Mouse (Mus musculus) forebrain, postnatal 0 days (tissue): ENCODE data around the gene Zfp697. TPM values are rescaled to one million over a fixed set of nuclear protein-coding genes. Genes with fewer than 3 reads are reported as not detected.
"Not testable (repeated sequence)": the region's sequence is repeated elsewhere in the genome, so short reads cannot be mapped to it uniquely, and the experiment has no call there.

Experiments
- ATAC-seq: fragments of 200-750 bp; cut with Nextera tagmentation; 2 replicates; pipeline ENCODE4 v1.8.0; 2017; ENCODE audit warnings: mild to moderate bottlenecking, moderate library complexity
- DNase-seq: peaks from one replicate; pipeline ENCODE4 v3.0.0-alpha.2; 2015
- H3K27ac ChIP-seq: fragments of 300-500 bp; sonication (generic); 2 replicates; pipeline ENCODE4 v1.5.1; 2014; ENCODE audit warnings: low read depth, mild to moderate bottlenecking, antibody characterized with exemption, low read length, moderate library complexity, mixed read lengths
- H3K27me3 ChIP-seq: fragments of 300-500 bp; sonication (generic); 2 replicates; pipeline ENCODE4 v1.6.1; 2014; ENCODE audit warnings: mild to moderate bottlenecking, low read length, mixed read lengths; ENCODE audit not compliant: insufficient read depth
- H3K36me3 ChIP-seq: fragments of 300-500 bp; sonication (generic); 2 replicates; pipeline ENCODE4 v1.6.1; 2014; ENCODE audit warnings: mild to moderate bottlenecking, moderate library complexity; ENCODE audit not compliant: insufficient read depth
- H3K4me1 ChIP-seq: fragments of 300-500 bp; sonication (generic); 2 replicates; pipeline ENCODE4 v1.6.1; 2014; ENCODE audit warnings: antibody characterized with exemption; ENCODE audit not compliant: insufficient read depth
- H3K4me2 ChIP-seq: fragments of 300-500 bp; sonication (generic); 2 replicates; pipeline ENCODE4 v1.6.1; 2014; ENCODE audit warnings: low read depth, mild to moderate bottlenecking, moderate library complexity
- H3K4me3 ChIP-seq: fragments of 300-500 bp; sonication (generic); 2 replicates; pipeline ENCODE4 v1.5.1; 2014; ENCODE audit warnings: low read depth, low read length, mixed read lengths
- H3K9ac ChIP-seq: fragments of 300-500 bp; sonication (generic); 2 replicates; pipeline ENCODE4 v1.6.1; 2014; ENCODE audit warnings: mild to moderate bottlenecking
- H3K9me3 ChIP-seq: fragments of 300-500 bp; sonication (generic); 2 replicates; pipeline ENCODE4 v1.6.1; 2016; ENCODE audit warnings: low read length
- CTCF ChIP-seq: sonication (generic); IDR thresholded peaks from 2 replicates; pipeline ENCODE4 v1.5.1; 2016; ENCODE audit warnings: antibody characterized with exemption, control low read depth, low read depth
- WGBS: fragments of 180-500 bp; shearing (Covaris S2); extraction: QIAGEN DNeasy Blood & Tissue Kit; methylation state at CpG from one replicate; pipeline ENCODE4 v1.1.7; 2014; 5-methylcytosine and 5-hydroxymethylcytosine counted together
- polyA plus RNA-seq: library from polyadenylated mRNA; unstranded; fragments of >200 nt; fragmentation: Nextera tagmentation; extraction: Ambion mirVana; gene quantifications from 2 replicates; pipeline ENCODE4 v1.2.1, GENCODE M21; 2015
- total RNA-seq: library from RNA; depleted of rRNA; stranded (reverse); fragments of >200 nt; gene quantifications from 2 replicates; pipeline ENCODE4 v1.2.3, GENCODE M21; 2014

Gene Zfp697
- total and polyA plus RNA-seq, 2 experiments from 2014 or later: 17.7 to 38.6 TPM

DNA sequence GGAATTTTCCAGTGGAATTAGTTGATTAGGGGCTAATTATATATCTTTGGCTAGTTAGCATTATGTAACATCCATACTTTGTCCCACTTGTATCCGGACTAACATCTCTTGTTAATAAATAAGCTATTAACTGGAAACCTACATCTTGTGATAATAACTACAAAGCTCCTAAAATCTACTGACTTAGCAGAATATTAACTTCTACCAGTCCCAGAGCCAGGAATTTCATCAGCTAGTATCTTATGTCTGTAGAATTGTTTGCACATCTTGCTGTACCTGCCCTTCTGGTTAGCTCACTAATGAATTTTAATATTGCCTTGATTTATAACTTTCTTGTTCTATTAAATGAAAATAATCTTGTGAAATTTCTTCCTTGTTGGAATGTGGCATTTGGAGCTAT lies 252.9 kb downstream of the Zfp697 start:
- no peaks in the 10 kb centered on the region for H3K9me3 ChIP-seq
- no peak overlapping the region for H3K9ac ChIP-seq
- H3K4me2 ChIP-seq: no peak overlapping the region
- H3K27me3 ChIP-seq: no peaks in the 10 kb centered on the region
- TF ChIP-seq CTCF: no peak
- ATAC-seq: no peak
- no peak overlapping the region for H3K4me3 ChIP-seq
- DNase-seq: no peak
- 77% methylated on average over 1 of the region's 1 CpGs for WGBS
- H3K36me3 ChIP-seq: no peaks in the 10 kb centered on the region
- no peaks in the 10 kb centered on the region for H3K4me1 ChIP-seq
- H3K27ac ChIP-seq: no peak overlapping the region

DNA sequence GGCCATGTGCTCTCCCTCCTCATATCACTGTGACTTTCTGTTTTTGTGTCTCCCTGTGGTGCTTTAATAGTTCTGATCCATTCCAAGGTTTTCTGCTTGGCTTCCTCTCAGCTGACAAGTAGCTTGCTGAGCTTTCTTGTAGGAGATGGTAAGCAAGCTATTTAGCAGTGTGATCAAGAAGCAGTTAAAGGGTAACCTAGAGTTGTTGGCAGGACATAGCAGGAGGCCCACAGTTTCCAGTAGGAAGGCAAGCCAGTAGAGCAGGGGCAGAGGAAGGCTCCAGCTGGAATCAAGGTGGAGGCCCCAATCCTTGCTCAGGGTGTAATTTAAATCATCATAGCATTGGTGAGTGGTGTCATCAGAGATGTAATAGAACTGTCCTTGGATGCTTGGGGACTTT lies 298.5 kb downstream of the Zfp697 start:
- H3K9ac ChIP-seq: no peak overlapping the region
- ATAC-seq (no peak), DNase-seq (no peak)
- no peaks in the 10 kb centered on the region for H3K27me3 ChIP-seq
- TF ChIP-seq CTCF: no peak
- no peak overlapping the region for H3K4me3 ChIP-seq
- no peak overlapping the region for H3K4me2 ChIP-seq
- H3K4me1 ChIP-seq: no peaks in the 10 kb centered on the region
- H3K9me3 ChIP-seq: no peaks in the 10 kb centered on the region
- H3K27ac ChIP-seq: no peak overlapping the region
- no peaks in the 10 kb centered on the region for H3K36me3 ChIP-seq

DNA sequence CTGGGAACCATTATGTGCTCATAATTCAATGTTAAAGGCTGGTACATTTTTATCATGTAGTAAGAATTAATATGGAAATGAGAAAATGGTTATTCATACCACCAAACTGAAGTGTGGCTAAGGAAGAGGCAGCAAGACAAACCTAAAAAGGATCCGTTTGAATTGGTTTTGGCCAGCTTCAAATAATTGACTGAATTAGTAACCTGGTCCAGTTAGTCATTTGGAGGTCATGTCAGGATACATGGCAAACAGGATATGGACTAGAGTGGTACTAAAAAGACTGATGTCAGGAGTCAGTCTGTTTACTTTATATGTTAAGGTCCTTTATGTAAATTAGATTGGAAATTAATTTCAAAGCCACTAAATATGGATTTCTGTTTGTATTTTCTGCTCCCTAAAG lies 300.1 kb downstream of the Zfp697 start:
- no peaks in the 10 kb centered on the region for H3K27me3 ChIP-seq
- H3K4me1 ChIP-seq: no peaks in the 10 kb centered on the region
- ATAC-seq (no peak), DNase-seq (no peak)
- no peak overlapping the region for H3K4me3 ChIP-seq
- 85% methylated on average over 1 of the region's 1 CpGs for WGBS
- H3K27ac ChIP-seq: no peak overlapping the region
- no peak overlapping the region for H3K9ac ChIP-seq
- no peaks in the 10 kb centered on the region for H3K9me3 ChIP-seq
- H3K36me3 ChIP-seq: no peaks in the 10 kb centered on the region
- H3K4me2 ChIP-seq: no peak overlapping the region
- TF ChIP-seq CTCF: no peak

DNA sequence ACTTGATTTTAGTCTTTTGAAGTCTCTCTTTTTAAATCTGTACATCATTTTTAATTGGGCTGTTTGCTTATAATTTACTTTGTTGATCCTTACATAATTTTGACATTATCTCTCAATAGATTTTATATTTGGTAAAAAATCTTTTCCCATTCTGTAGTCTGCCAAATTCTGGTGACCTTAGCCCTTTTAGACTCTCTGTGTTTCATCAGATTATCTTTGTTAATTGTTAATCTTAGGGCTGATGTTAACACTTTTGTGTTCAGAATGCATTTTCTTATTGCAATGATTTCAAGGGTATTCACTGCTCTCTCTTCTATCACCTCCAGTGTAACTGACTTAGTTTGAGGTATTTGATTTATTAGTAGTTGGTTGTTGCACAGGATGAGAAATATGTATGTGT lies 338.5 kb downstream of the Zfp697 start:
- H3K9me3 ChIP-seq: no peaks in the 10 kb centered on the region
- H3K36me3 ChIP-seq: no peaks in the 10 kb centered on the region
- no peak overlapping the region for H3K4me2 ChIP-seq
- H3K9ac ChIP-seq: no peak overlapping the region
- H3K27ac ChIP-seq: no peak overlapping the region
- no peak for TF ChIP-seq CTCF
- no peak overlapping the region for H3K4me3 ChIP-seq
- DNase-seq: no peak
- H3K27me3 ChIP-seq: no peaks in the 10 kb centered on the region
- H3K4me1 ChIP-seq: no peaks in the 10 kb centered on the region
- ATAC-seq: no peak

GRCm38 (mm10) chr3:98724376-98724775 lies 342.1 kb downstream of the Zfp697 start, which contains the start of gene Hsd3b2:
Gene Hsd3b2 (minus strand): TSS chr3:98724543.
- H3K27me3 ChIP-seq: no peaks in the 10 kb centered on the region
- no peak within 1 kb of the TSS for H3K4me3 ChIP-seq
- no peak within 1 kb of the TSS for H3K27ac ChIP-seq
- whole genome bisulfite sequencing: 73% methylated on average over 1 of the region's 1 CpGs
- no peak within 1 kb of the TSS for H3K4me2 ChIP-seq
- H3K9ac ChIP-seq: no peak within 1 kb of the TSS
- no peaks in the 10 kb centered on the region for H3K4me1 ChIP-seq
- ATAC-seq: no peak
- no peak for DNase-seq
- H3K9me3 ChIP-seq: no peaks in the 10 kb centered on the region
- H3K36me3 ChIP-seq: no peaks in the 10 kb centered on the region
- no peak for TF ChIP-seq CTCF

GRCm38 (mm10) chr3:98726281-98726680 lies 344.0 kb downstream of the Zfp697 start:
- DNase-seq: peak; percentile 13
- 78% methylated on average over 2 of the region's 2 CpGs for WGBS
- Histone ChIP-seq H3K4me1 (no peaks in the 10 kb centered on the region), H3K9ac (no peak overlapping the region), H3K27ac (no peak overlapping the region), H3K9me3 (no peaks in the 10 kb centered on the region), H3K27me3 (no peaks in the 10 kb centered on the region), H3K36me3 (no peaks in the 10 kb centered on the region), H3K4me2 (no peak overlapping the region), H3K4me3 (no peak overlapping the region)
- TF ChIP-seq CTCF: no peak
- ATAC-seq: no peak

DNA sequence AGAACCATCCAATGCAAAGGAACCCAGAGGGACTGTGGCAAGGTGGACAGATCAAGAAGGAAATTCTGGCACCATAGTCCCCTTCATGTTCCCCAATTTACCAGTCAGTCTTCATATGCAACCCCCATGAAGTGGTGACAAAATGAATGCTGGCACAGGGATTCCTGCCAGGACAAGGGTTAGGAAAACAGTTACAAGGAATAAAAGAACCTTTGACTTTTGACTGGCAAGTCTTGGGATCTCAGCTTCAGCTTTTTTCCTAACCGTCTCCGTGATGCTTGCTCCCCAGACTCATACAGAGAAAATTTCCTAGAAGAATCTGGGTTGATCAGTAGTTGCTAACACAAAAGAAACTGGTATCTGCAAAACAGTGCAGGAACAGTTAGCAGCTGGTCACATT lies 351.5 kb downstream of the Zfp697 start:
- no peak for ATAC-seq
- Histone ChIP-seq H3K9me3 (no peaks in the 10 kb centered on the region), H3K4me1 (no peaks in the 10 kb centered on the region), H3K36me3 (no peaks in the 10 kb centered on the region), H3K9ac (no peak overlapping the region), H3K4me3 (no peak overlapping the region), H3K4me2 (no peak overlapping the region), H3K27ac (no peak overlapping the region), H3K27me3 (no peaks in the 10 kb centered on the region)
- 83% methylated on average over 2 of the region's 2 CpGs for WGBS
- TF ChIP-seq CTCF: no peak
- DNase-seq: no peak

- no peak overlapping the region for H3K9ac ChIP-seq
- 44% methylated on average over 4 of the region's 4 CpGs for WGBS
- no peak overlapping the region for H3K4me3 ChIP-seq
- H3K27me3 ChIP-seq: no peaks in the 10 kb centered on the region
- ATAC-seq (no peak), DNase-seq (no peak)
- H3K9me3 ChIP-seq: no peaks in the 10 kb centered on the region
- H3K4me2 ChIP-seq: no peak overlapping the region
- H3K36me3 ChIP-seq: no peaks in the 10 kb centered on the region
- no peaks in the 10 kb centered on the region for H3K4me1 ChIP-seq
- TF ChIP-seq CTCF: no peak
- H3K27ac ChIP-seq: no peak overlapping the region
Observed at GRCm38 (mm10) chr3:98734340-98734739, 352.1 kb downstream of the Zfp697 start.

DNA sequence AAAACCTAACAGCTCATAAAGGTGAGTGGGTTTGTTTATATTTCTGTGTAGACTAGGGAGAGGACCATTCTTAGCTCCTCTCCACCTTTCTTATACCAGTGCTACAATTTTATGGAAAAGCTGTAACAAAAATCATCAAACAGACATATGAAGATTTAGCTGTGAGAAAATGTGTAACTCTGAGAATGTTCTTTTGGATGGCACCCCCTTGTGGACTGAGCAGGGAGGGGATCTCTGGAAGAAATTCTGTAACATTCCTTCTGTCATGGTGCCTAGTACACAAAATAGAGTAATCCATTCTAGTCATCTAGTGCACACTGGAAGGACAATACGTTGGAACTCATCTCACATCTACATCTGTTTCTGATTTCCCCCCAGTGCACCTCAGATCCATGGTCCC lies 358.8 kb downstream of the Zfp697 start:
- not testable (repeated sequence) for H3K36me3 ChIP-seq, H3K4me1 ChIP-seq, H3K27me3 ChIP-seq, H3K4me2 ChIP-seq, DNase-seq, H3K9me3 ChIP-seq, H3K4me3 ChIP-seq, H3K27ac ChIP-seq, H3K9ac ChIP-seq
- 0 out of 2 replicates have a peak, but pooled peaks have one; percentile 34 for ATAC-seq
- WGBS: 65% methylated on average over 1 of the region's 1 CpGs
